Mouse (Mus musculus) thymus, postnatal 36 days (tissue): ENCODE results near the gene Dnajb1.
"Not testable (repeated sequence)": the region's sequence is repeated elsewhere in the genome, so short reads cannot be mapped to it uniquely, and the experiment has no call there.

Experiments
- DNase-seq, 2 experiments: peaks; one replicate each; pipeline ENCODE4 v3.0.0; 2022; ENCODE audit warnings: mixed read lengths in 2 of 2

Dnajb1 gene

DNA sequence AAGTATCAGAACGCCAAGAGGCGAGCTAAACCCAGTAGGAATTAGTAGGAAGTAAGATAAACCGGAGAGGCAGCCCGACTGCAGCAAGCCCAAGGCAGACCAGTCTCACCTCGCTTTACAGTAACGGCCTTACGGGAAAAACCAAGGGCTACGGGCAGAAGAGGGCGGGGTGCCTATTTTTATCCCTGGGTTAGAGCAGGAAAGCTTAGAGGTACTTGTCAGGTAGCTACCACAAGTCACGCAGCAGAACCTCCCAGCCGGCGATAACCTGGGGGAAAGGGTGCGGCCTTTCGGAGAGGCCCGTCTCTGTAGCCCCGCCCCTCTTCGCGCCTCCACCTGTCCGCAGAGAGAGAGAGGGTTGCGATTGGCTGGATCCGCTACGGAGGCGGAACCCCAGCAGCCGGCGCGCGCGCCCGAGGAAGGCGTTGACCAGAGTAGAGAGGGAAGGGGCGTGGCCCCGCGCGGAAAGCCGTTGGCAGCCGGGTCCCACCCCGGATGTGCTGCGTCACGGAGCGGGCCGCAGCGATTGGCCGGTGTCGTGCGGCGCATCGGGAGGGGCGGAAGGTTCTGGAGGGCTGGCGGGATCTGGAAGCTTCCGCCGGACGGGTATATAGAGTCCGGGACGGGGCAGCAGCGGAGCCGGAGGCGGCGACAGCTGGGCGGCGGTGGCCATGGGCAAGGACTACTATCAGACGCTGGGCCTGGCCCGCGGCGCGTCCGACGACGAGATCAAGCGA lies at the start of gene Dnajb1, which contains the start of gene Tecr:
TSS of gene Dnajb1 (plus strand) at position 533 of the 737 bp plus-strand sequence.
TSS of gene Tecr (minus strand) at position 311 of the 737 bp plus-strand sequence.
- DNase-seq = peak; percentile 100

- no peak for DNase-seq
These were observed 45.3 kb upstream of the Dnajb1 start for GRCm38 (mm10) chr8:83562669-83563068.

GRCm38 (mm10) chr8:83563246-83563645 lies 44.7 kb upstream of the Dnajb1 start:
- DNase-seq = no peak

- peak in 1 of 2 experiments; percentile 31 for DNase-seq
These were observed 42.1 kb upstream of the Dnajb1 start for GRCm38 (mm10) chr8:83565731-83566375.

- DNase-seq = peak; percentile 93 to 96
These were observed 41.3 kb upstream of the Dnajb1 start, which contains the start of gene Ndufb7 for GRCm38 (mm10) chr8:83566469-83567395. TSS of gene Ndufb7 (plus strand) at chr8:83566671.

DNA sequence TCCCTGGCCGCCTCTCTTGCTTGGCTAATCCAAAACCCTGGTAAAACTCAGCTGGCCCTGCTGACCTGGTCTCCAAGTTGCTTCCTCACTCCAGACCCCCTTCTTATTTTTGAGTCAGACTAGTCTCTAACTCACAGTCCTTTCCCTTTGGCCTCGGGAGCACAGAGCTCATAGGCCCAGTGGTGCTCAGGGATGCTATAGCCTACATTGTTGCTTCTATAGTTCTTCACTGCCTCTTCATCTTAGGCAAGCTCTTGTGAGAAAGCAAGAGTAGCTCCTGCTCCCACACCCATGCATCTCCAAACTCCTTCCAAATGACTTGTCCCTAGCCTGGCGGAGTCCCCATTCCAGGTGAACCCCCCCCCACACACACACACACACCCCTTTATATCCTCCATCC lies 40.3 kb upstream of the Dnajb1 start:
- DNase-seq = no peak

GRCm38 (mm10) chr8:83568128-83568527 lies 39.9 kb upstream of the Dnajb1 start:
- no peak for DNase-seq

GRCm38 (mm10) chr8:83568755-83569154 lies 39.2 kb upstream of the Dnajb1 start:
- DNase-seq = no peak

- DNase-seq = no peak
These were observed 38.8 kb upstream of the Dnajb1 start for GRCm38 (mm10) chr8:83569165-83569564.

- no peak for DNase-seq
These were observed 37.6 kb upstream of the Dnajb1 start for GRCm38 (mm10) chr8:83570272-83571000.

GRCm38 (mm10) chr8:83571001-83571340 lies 37.0 kb upstream of the Dnajb1 start:
- not testable (repeated sequence) for DNase-seq

- DNase-seq = no peak
These were observed 36.2 kb upstream of the Dnajb1 start for GRCm38 (mm10) chr8:83571791-83572190.

DNA sequence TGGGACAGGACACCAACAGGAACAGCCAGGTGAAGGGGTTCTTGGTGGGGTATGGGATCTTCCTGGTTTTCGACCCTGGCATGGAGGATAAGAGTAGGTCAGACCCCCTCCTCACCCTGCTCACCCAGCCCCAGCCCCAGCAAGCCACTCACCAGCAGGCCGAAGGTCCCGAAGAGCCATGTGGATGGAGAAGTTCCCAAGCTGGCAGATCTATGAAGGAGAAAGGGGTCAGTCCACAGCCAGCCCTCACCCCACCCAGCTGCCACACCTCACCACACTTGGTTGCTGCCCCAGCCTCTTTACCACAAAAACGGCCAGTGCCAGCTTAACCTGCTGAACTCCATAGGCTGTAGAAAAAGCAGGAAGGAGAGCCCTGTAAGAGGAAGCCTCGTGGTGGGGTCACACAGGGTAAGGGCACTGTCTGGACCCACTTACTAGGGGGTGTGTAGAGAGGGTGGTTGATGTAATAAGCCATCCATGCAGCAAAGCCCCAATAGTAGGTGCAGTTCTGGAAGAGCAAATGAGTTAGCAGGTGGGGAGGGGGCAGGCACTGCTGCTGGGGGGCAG lies 35.7 kb upstream of the Dnajb1 start:
- no peak for DNase-seq

- DNase-seq = peak; percentile 62 to 77
These were observed 34.7 kb upstream of the Dnajb1 start for GRCm38 (mm10) chr8:83573140-83573875.

GRCm38 (mm10) chr8:83574631-83575315 lies 33.2 kb upstream of the Dnajb1 start:
- DNase-seq = no peak

DNA sequence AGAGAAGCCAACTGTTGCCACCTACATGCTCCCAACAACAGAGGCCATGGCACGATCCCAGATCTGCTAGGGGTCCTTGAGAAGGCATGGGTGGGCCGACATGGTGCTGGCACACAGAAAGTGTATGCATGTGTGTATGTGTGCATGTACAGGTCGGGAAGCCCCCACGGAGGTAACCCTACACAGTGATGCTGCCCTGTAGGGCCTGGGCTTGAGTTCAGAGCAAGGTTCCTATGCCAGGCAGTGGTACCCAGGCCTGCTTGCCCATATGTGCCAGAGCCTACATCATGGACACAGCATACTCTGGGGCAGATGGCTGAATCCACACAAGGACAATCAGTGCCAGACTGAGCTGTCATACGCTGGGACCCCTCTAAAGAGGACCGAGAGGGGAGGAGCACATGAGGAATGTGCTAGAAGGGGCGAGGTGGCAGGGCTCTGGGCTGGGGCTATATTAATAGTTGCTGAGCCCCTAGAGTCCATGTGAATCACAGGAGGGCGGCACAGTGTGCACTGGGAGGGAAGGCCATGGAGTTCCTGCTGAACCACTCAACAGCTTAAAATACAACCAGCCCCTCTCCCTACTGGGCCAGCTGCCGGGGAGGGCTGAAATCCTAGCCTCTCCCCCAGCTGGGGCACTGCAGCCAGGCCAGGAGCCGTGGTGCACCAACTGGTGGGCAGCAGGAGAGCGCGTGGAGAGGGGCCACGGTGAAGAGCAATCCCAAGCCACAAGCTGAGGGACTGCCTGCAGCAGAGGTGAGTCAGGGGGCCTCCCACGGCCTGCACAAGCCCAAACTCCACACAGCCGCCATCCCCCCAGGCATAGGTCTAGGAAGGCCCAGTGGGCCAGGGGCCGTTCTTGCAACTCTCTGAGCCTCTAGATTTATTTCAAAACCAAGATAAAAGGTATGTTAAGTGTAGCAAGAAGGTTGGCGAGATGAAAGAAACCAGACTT lies 32.2 kb upstream of the Dnajb1 start:
- DNase-seq = no peak

- no peak for DNase-seq
These were observed 31.5 kb upstream of the Dnajb1 start for GRCm38 (mm10) chr8:83576516-83576895.

GRCm38 (mm10) chr8:83576921-83577320 lies 31.1 kb upstream of the Dnajb1 start:
- DNase-seq = no peak

DNA sequence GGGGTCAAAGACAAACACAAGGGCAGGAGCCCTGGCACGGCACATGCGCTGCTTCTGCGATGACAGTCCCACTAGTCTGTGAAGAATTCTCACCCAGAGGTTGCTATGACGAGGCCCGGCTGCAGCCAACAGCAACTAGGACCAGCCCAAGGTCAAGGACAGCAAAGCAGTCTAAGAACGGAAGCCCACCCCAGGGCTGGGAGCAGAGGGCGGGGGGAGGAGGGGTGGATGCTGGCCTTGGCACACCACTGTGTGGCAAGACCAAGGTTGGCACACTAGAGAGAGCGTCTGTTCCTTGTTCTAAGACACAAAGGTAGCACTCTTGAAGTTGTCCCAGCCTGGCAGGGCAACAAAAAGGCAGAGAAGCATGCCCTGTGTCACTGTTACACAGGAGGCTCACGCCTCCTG lies 30.6 kb upstream of the Dnajb1 start:
- DNase-seq = no peak
